Mouse (Mus musculus): ENCODE data around the gene Sfxn3. TPM values are rescaled to one million over a fixed set of nuclear protein-coding genes. Genes with fewer than 3 reads are reported as not detected.

Gene Sfxn3
- polyA plus RNA-seq, 1 experiment from 2014 or later, result 2.5 TPM

DNA sequence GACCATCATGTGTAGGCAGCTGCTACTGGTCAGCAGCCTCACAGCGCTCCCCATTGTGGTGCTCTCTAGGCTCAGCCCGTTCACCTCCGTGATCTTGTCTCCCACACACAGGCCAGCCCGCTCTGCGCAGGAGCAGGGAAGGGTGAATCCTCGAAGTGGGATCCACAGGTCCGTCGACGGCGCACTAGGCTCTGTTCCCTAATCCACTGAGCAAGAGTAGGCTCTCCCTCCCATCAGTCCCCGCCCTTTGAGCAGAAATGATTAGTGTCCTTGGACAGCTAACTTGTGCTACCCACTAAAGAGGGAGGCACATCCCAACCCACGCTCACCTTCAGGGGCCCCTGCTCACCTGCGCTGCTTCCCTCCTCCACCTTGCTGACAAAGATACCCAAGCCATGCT is 7.1 kb upstream of the Sfxn3 start:
- Histone ChIP-seq H3K27me3 (ENCODE audit: insufficient read depth, low read length) (peaks cover 39% of the 10 kb centered on the region), H3K9ac (replicated peaks) (no peak overlapping the region), H3K9me3 (ENCODE audit: low read length) (no peaks in the 10 kb centered on the region), H3K27ac (ENCODE audit: low read depth) (no peak overlapping the region), H3K36me3 (replicated peaks; ENCODE audit: insufficient read depth, low read length) (no peaks in the 10 kb centered on the region), H3K4me2 (ENCODE audit: low read depth, low read length) (no peak overlapping the region), H3K4me1 (ENCODE audit: insufficient read depth) (peaks cover 2% of the 10 kb centered on the region; the same call in 1 of the 2 replicates), H3K4me3 (ENCODE audit: low read depth, low read length) (no peak overlapping the region)
- WGBS (ENCODE audit: insufficient replicate concordance), result 45% methylated on average over 13 of the region's 13 CpGs
- DNase-seq, result no peak
- no peak for ATAC-seq
- TF ChIP-seq CTCF (IDR thresholded peaks at IDR 0.05; ENCODE audit: low read depth) (no peak), EP300 (IDR thresholded peaks at IDR 0.05; ENCODE audit: low read depth) (no peak)

DNA sequence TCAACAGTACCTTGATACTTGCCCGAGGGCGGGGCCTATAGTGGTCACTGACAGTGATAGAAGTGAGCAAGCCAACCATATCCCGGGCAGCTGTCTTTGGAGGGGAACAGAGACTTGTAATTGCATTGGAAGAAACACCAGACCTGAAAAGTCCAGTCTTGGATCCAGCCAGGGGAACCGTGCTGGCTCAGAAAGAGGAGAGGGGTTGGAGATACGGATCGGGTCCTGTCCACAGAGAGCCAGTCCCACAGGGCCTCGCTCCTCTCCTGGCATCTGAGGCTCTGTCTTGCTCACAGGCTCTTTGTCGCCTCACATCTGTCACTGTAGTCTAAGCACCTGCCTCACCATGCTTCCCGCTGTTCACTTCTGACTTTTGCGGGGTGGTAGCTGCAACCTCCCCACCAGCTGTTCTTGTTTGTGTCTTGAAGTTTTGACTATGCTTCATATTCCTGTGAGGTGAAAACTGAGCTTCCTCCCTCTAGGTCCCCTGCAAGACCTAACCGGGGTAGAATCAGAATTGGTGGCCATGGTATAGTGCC is 2.8 kb upstream of the Sfxn3 start:
- TF ChIP-seq CTCF (IDR thresholded peaks at IDR 0.05; ENCODE audit: low read depth), result no peak
- TF ChIP-seq EP300 (IDR thresholded peaks at IDR 0.05; ENCODE audit: low read depth), result no peak
- Histone ChIP-seq H3K9ac (replicated peaks) (no peak overlapping the region), H3K27ac (ENCODE audit: low read depth) (no peak overlapping the region), H3K4me1 (ENCODE audit: insufficient read depth) (peaks cover 27% of the 10 kb centered on the region), H3K4me2 (ENCODE audit: low read depth, low read length) (no peak overlapping the region), H3K27me3 (ENCODE audit: insufficient read depth, low read length) (peaks cover 59% of the 10 kb centered on the region), H3K9me3 (ENCODE audit: low read length) (no peaks in the 10 kb centered on the region), H3K36me3 (replicated peaks; ENCODE audit: insufficient read depth, low read length) (no peaks in the 10 kb centered on the region), H3K4me3 (ENCODE audit: low read depth, low read length) (no peak overlapping the region)
- DNase-seq (no peak), ATAC-seq (no peak)
- 70% methylated on average over 11 of the region's 11 CpGs for WGBS (ENCODE audit: insufficient replicate concordance)

DNA sequence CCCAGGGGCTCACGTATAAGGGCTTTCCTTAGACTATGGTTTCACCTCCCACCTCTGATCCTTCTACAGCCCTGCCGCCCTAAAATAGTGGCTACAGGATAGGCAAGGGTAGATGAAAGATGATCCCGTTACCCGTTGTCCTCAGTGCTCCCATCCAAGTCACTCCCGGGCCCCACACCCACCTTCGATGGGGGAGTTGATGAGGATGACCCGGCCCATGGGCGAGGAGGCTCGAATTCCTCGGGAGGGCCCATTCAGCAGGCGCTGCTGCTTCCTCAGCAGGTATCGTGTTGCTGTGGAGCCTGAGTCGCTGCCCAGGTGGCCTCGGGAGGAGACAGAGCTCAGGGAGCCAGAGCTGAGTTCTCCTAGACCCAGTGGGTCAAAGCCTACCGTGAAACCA is 2.1 kb upstream of the Sfxn3 start:
- Histone ChIP-seq H3K9me3 (ENCODE audit: low read length) (no peaks in the 10 kb centered on the region), H3K36me3 (replicated peaks; ENCODE audit: insufficient read depth, low read length) (no peaks in the 10 kb centered on the region), H3K4me1 (ENCODE audit: insufficient read depth) (peaks cover 27% of the 10 kb centered on the region), H3K4me3 (ENCODE audit: low read depth, low read length) (no peak overlapping the region), H3K27ac (ENCODE audit: low read depth) (no peak overlapping the region), H3K4me2 (ENCODE audit: low read depth, low read length) (no peak overlapping the region), H3K9ac (replicated peaks) (no peak overlapping the region), H3K27me3 (ENCODE audit: insufficient read depth, low read length) (peaks cover 51% of the 10 kb centered on the region)
- 43% methylated on average over 15 of the region's 15 CpGs for WGBS (ENCODE audit: insufficient replicate concordance)
- ATAC-seq, result no peak
- no peak for TF ChIP-seq CTCF (IDR thresholded peaks at IDR 0.05; ENCODE audit: low read depth)
- TF ChIP-seq EP300 (IDR thresholded peaks at IDR 0.05; ENCODE audit: low read depth), result no peak
- DNase-seq, result no peak

DNA sequence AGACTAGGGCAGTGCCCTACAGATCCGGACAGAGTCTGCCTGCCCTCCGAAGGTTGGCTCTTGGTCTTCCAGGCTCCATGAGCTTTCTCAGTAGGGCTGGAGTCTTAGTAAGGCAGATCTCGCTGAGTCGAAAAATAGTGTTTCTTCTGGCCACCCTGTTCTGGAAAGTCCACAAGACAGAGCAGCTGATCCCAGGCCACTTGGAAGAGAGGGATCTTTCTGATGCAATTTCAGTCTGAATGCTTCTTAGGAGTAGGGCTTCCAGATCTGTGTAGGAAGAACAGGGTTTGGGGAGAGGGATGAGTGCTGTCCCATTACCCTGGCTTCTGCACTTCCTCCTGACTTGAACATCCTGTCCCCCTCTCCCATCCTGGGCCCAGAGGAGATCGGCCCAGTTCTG is 1.7 kb upstream of the Sfxn3 start, which contains the start of gene Pdzd7:
Gene Pdzd7, minus strand, starts transcription at position 67 of the 400 bp plus-strand sequence.
- Histone ChIP-seq H3K4me3 (ENCODE audit: low read depth, low read length) (peak within 1 kb of the TSS; percentile 59), H3K4me1 (ENCODE audit: insufficient read depth) (peaks cover 27% of the 10 kb centered on the region), H3K27ac (ENCODE audit: low read depth) (no peak within 1 kb of the TSS), H3K4me2 (ENCODE audit: low read depth, low read length) (peak within 1 kb of the TSS; percentile 86), H3K9ac (replicated peaks) (no peak within 1 kb of the TSS), H3K36me3 (replicated peaks; ENCODE audit: insufficient read depth, low read length) (no peaks in the 10 kb centered on the region), H3K27me3 (ENCODE audit: insufficient read depth, low read length) (peaks cover 47% of the 10 kb centered on the region), H3K9me3 (ENCODE audit: low read length) (no peaks in the 10 kb centered on the region)
- no peak for TF ChIP-seq CTCF (IDR thresholded peaks at IDR 0.05; ENCODE audit: low read depth)
- TF ChIP-seq EP300 (IDR thresholded peaks at IDR 0.05; ENCODE audit: low read depth), result no peak
- no peak for ATAC-seq
- 80% methylated on average over 5 of the region's 5 CpGs for WGBS (ENCODE audit: insufficient replicate concordance)
- DNase-seq, result no peak

DNA sequence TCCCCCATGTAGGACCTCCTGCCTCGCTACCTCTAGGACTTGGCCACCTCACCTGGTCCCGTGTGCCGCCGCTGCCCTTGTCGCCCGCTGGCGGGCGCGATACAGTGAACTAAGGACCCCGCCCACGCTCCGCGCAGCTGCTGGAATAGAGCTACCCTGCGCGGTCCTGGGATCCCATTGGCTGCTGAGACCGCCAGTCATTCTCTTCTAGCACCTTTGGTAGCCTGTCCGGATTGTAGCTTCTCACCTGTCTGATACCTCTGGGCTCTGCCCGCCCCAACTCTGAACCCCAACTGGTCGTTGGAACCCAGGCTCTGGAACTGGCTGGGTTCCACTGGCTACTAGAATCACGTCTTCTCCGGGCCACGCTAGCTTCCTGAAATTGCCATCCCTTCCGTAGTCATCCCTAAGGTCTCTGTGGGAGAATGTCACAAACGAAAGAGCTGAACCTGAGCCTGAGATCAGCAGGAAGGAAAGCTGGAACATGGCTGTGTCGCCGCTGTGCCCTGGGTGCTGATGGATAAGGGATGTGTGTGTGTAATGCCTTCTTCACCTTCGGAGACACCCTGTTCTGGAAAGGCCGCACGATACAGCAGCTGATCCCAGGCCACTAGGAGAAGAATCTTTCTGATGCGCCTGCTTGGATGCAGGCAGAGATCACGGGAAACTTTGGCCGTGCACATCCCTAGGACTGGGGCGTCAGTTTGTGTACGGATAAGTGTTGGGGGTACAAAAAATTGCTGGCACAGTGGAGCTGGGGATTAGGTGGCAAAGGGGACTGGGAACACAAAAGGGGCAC is 581 bp upstream of the Sfxn3 start:
- Histone ChIP-seq H3K9ac (replicated peaks) (peak overlapping the region; percentile 68), H3K4me2 (ENCODE audit: low read depth, low read length) (peak overlapping the region; percentile 86), H3K27me3 (ENCODE audit: insufficient read depth, low read length) (peaks cover 42% of the 10 kb centered on the region), H3K9me3 (ENCODE audit: low read length) (no peaks in the 10 kb centered on the region), H3K4me3 (ENCODE audit: low read depth, low read length) (peak overlapping the region; percentile 59), H3K4me1 (ENCODE audit: insufficient read depth) (peaks cover 27% of the 10 kb centered on the region), H3K27ac (ENCODE audit: low read depth) (peak overlapping the region; percentile 87), H3K36me3 (replicated peaks; ENCODE audit: insufficient read depth, low read length) (no peaks in the 10 kb centered on the region)
- WGBS (ENCODE audit: insufficient replicate concordance), result 3% methylated on average over 34 of the region's 34 CpGs
- peak; percentile 76 for DNase-seq
- peak; percentile 31 for ATAC-seq
- no peak for TF ChIP-seq EP300 (IDR thresholded peaks at IDR 0.05; ENCODE audit: low read depth)
- no peak for TF ChIP-seq CTCF (IDR thresholded peaks at IDR 0.05; ENCODE audit: low read depth)

GRCm38 (mm10) chr19:45047935-45048643 is 786 bp downstream of the Sfxn3 start:
- ATAC-seq, result peak; percentile 75
- peak; percentile 62 for DNase-seq
- no peaks in the 10 kb centered on the region for H3K9me3 ChIP-seq (ENCODE audit: low read length)
- peaks cover 35% of the 10 kb centered on the region for H3K27me3 ChIP-seq (ENCODE audit: insufficient read depth, low read length)
- 26% methylated on average over 11 of the region's 11 CpGs for WGBS (ENCODE audit: insufficient replicate concordance)
- peaks cover 25% of the 10 kb centered on the region for H3K4me1 ChIP-seq (ENCODE audit: insufficient read depth)
- TF ChIP-seq EP300 (IDR thresholded peaks at IDR 0.05; ENCODE audit: low read depth) (no peak), CTCF (IDR thresholded peaks at IDR 0.05; ENCODE audit: low read depth) (no peak)
- peak overlapping the region; percentile 86 for H3K4me2 ChIP-seq (ENCODE audit: low read depth, low read length)
- 0 out of 2 replicates have a peak, but pooled peaks cover 2% of the 10 kb centered on the region for H3K36me3 ChIP-seq (replicated peaks; ENCODE audit: insufficient read depth, low read length)
- peak overlapping the region; percentile 87 for H3K27ac ChIP-seq (ENCODE audit: low read depth)
- H3K9ac ChIP-seq (replicated peaks), result peak overlapping the region; percentile 68
- peak overlapping the region; percentile 59 for H3K4me3 ChIP-seq (ENCODE audit: low read depth, low read length)
